Comparison of ENCODE assay signal across 8 mouse cellular contexts in genomic region chr1:161687548-161687947, GRCm38 (mm10).
DNase-seq lines count a peak whose midpoint lies in the region; ATAC-seq lines count a peak whose summit lies in the region.

No protein-coding gene starts in this region.

- no peak overlapping the region for H3K9ac ChIP-seq in heart, embryonic 14.5 days (ENCODE audit: low read length)

- peak; percentile 59 for DNase-seq in ZHBTc4 (ENCODE audit: low read depth, low spot score)
- DNase-seq in embryo, embryonic 11.5 days (ENCODE audit: low read depth, low spot score): peak; percentile 47
- DNase-seq in layer of hippocampus, postnatal 10 days (ENCODE audit: low spot score in 2 of 2): peak; percentile 73 to 80
- peak; percentile 75 for DNase-seq in right cerebral cortex, postnatal 4 days

- H3K9me3 ChIP-seq in heart, embryonic 14.5 days (ENCODE audit: control insufficient read depth, low read length): no peaks in the 10 kb centered on the region

- H3K4me3 ChIP-seq in heart, embryonic 14.5 days (ENCODE audit: control insufficient read depth in 1 of 2, insufficient read depth in 1 of 2, low read depth in 1 of 2, low read length in 2 of 2): 0 out of 4 replicates have a peak overlapping the region, but pooled peaks of 1 of the 2 experiments have one; percentile 12

- H3K27me3 ChIP-seq in heart, embryonic 14.5 days (ENCODE audit: control insufficient read depth, insufficient read depth, low read length): no peaks in the 10 kb centered on the region

- H3K27ac ChIP-seq in heart, embryonic 14.5 days (replicated peaks in 1 of 2; ENCODE audit: control insufficient read depth in 1 of 2, insufficient read depth in 1 of 2, low read depth in 2 of 2, low read length in 2 of 2): no peak overlapping the region

- H3K4me2 ChIP-seq in heart, embryonic 14.5 days (ENCODE audit: low read length): peak overlapping the region; percentile 49

- WGBS in heart, embryonic 14.5 days: 22% methylated on average over 12 of the region's 12 CpGs

- no peaks in the 10 kb centered on the region for H3K36me3 ChIP-seq in heart, embryonic 14.5 days (ENCODE audit: control insufficient read depth, insufficient read depth, low read length)

- ATAC-seq in CD4-positive, CD25-positive, alpha-beta regulatory T cell, adult 4 months: peak; percentile 70
- ATAC-seq in heart, embryonic 14.5 days (ENCODE audit: insufficient number of reproducible peaks, insufficient read depth, low FRiP score, low read depth): no peak
- peak; percentile 84 for ATAC-seq in megakaryocyte, adult 5-6 weeks (ENCODE audit: poor library complexity, severe bottlenecking)
- no peak for ATAC-seq in activated CD4-positive, CD25-positive, alpha-beta regulatory T cell, adult 4 months

- H3K4me1 ChIP-seq in heart, embryonic 14.5 days (ENCODE audit: control insufficient read depth in 2 of 2, insufficient read depth in 2 of 2, low read length in 2 of 2): no peaks in the 10 kb centered on the region

Comparison
In these comparisons a context has a peak if more than half of its experiments do, and no peak if none do; other contexts are left out.
1. ATAC-seq: peak in CD4-positive, CD25-positive, alpha-beta regulatory T cell, adult 4 months (single experiment) and megakaryocyte, adult 5-6 weeks (single experiment); none in heart, embryonic 14.5 days (single experiment) and activated CD4-positive, CD25-positive, alpha-beta regulatory T cell, adult 4 months (single experiment).
2. Peak in every context shown above with its lines, with median percentiles within 50 percentile points of each other: DNase-seq.